Mouse (Mus musculus): ENCODE data around the gene Gm12355. TPM values are rescaled to one million over a fixed set of nuclear protein-coding genes. Genes with fewer than 3 reads are reported as not detected.

The Gm12355 gene
- polyA plus RNA-seq, 1 experiment: 0.33 TPM

- no peak for TF ChIP-seq POLR2A (IDR thresholded peaks at IDR 0.05; ENCODE audit: borderline replicate concordance, extremely low read depth, insufficient read depth, insufficient read length, poor library complexity, severe bottlenecking)
- TF ChIP-seq CTCF (IDR thresholded peaks at IDR 0.05; ENCODE audit: borderline replicate concordance, extremely low read depth, insufficient read depth, insufficient read length): no peak
- DNase-seq (ENCODE audit: low read depth): no peak
Measured at GRCm38 (mm10) chr11:98577776-98578175, 47.7 kb downstream of the Gm12355 start.

Other genes starting within 250 kb of the Gm12355 start
- 0.38 and 0.48 TPM in 2 replicates for gene Tcap, start 241.8 kb downstream of the Gm12355 start, polyA plus RNA-seq (2012; rRNA removed)
- 0.88 and 1.6 TPM in 2 replicates for gene Pnmt, start 239.2 kb downstream of the Gm12355 start, polyA plus RNA-seq (2012; rRNA removed)
- gene Pgap3, start 225.2 kb downstream of the Gm12355 start, polyA plus RNA-seq (2012; rRNA removed): 12.0 and 16.9 TPM in 2 replicates
- 7.4 and 10.4 TPM in 2 replicates for gene Erbb2, start 213.2 kb downstream of the Gm12355 start, polyA plus RNA-seq (2012; rRNA removed)
- 130 and 147 TPM in 2 replicates for gene Mien1, start 186.7 kb downstream of the Gm12355 start, polyA plus RNA-seq (2012; rRNA removed)
- 0.83 and 1.0 TPM in 2 replicates for gene Grb7, start 179.3 kb downstream of the Gm12355 start, polyA plus RNA-seq (2012; rRNA removed)
- 0.07 and 0.20 TPM in 2 replicates for gene Ikzf3, start 79.6 kb downstream of the Gm12355 start, polyA plus RNA-seq (2012; rRNA removed)
- 0.06 and 0.30 TPM in 2 replicates for gene Zpbp2, start 74.6 kb downstream of the Gm12355 start, polyA plus RNA-seq (2012; rRNA removed)
- 80.6 and 94.6 TPM in 2 replicates for gene Ormdl3, start 38.3 kb downstream of the Gm12355 start, polyA plus RNA-seq (2012; rRNA removed)
- not detected in 2 replicates for gene Lrrc3c, start 27.4 kb downstream of the Gm12355 start, polyA plus RNA-seq (2012; rRNA removed)
- not detected in 2 replicates for gene Gsdma3, start 699 bp upstream of the Gm12355 start, polyA plus RNA-seq (2012; rRNA removed)
- not detected in 2 replicates for gene Gsdma2, start 21.1 kb upstream of the Gm12355 start, polyA plus RNA-seq (2012; rRNA removed)
- 0.09 TPM in 1 of 2 replicates, not detected in the other for gene Gsdma, start 38.7 kb upstream of the Gm12355 start, polyA plus RNA-seq (2012; rRNA removed)
- 201 and 217 TPM in 2 replicates for gene Psmd3, start 56.9 kb upstream of the Gm12355 start, polyA plus RNA-seq (2012; rRNA removed)
- 0.10 TPM in 1 of 2 replicates, not detected in the other for gene Csf3, start 75.6 kb upstream of the Gm12355 start, polyA plus RNA-seq (2012; rRNA removed)
- gene Med24, start 103.8 kb upstream of the Gm12355 start, polyA plus RNA-seq (2012; rRNA removed): 134 and 170 TPM in 2 replicates
- gene Thra, start 115.0 kb upstream of the Gm12355 start, polyA plus RNA-seq (2012; rRNA removed): 600 and 616 TPM in 2 replicates
- gene Nr1d1, start 149.7 kb upstream of the Gm12355 start, polyA plus RNA-seq (2012; rRNA removed): 3.6 and 4.1 TPM in 2 replicates
- gene Msl1, start 169.9 kb upstream of the Gm12355 start, polyA plus RNA-seq (2012; rRNA removed): 92.1 and 104 TPM in 2 replicates
- gene Casc3, start 179.2 kb upstream of the Gm12355 start, polyA plus RNA-seq (2012; rRNA removed): 66.6 and 74.3 TPM in 2 replicates
- gene Rapgefl1, start 211.1 kb upstream of the Gm12355 start, polyA plus RNA-seq (2012; rRNA removed): 22.0 and 33.5 TPM in 2 replicates
- gene Wipf2, start 238.0 kb upstream of the Gm12355 start, polyA plus RNA-seq (2012; rRNA removed): 11.0 and 14.7 TPM in 2 replicates

All from brain, embryonic 14.5 days (tissue).